28 mouse cellular contexts compared by ENCODE assay signal in genomic region chr15:74209476-74209875, GRCm38 (mm10).
DNase-seq lines count a peak whose midpoint lies in the region; ATAC-seq and TF ChIP-seq lines count a peak whose summit lies in the region.
"Had no signal": no experiment of that assay in that cellular context is flagged by ENCODE, and none has a peak within 500 bp of the region (broad histone marks: within the 10 kb centered on the region; RNA-seq: fewer than 3 reads in every experiment).

No protein-coding gene starts in this region.

- TF ChIP-seq POLR2A in cerebellum, adult 2 months (IDR thresholded peaks at IDR 0.05; ENCODE audit: borderline replicate concordance, insufficient read depth, low read length): no peak
- no peak for TF ChIP-seq POLR2A in thymus, adult 2 months (IDR thresholded peaks at IDR 0.05; ENCODE audit: control insufficient read depth, extremely low read depth, insufficient read depth, low read length, poor library complexity)

- no peaks in the 10 kb centered on the region for H3K36me3 ChIP-seq in hindbrain, embryonic 16.5 days (ENCODE audit: control insufficient read depth, insufficient read depth, low read length)
- no peaks in the 10 kb centered on the region for H3K36me3 ChIP-seq in hindbrain, embryonic 14.5 days (replicated peaks; ENCODE audit: control insufficient read depth, insufficient read depth)
- H3K36me3 ChIP-seq in thymus, adult 2 months (ENCODE audit: control insufficient read depth, insufficient read depth, low read length): no peaks in the 10 kb centered on the region
- H3K36me3 ChIP-seq: heart, embryonic 12.5 days; hindbrain, embryonic 15.5 days; neural tube, embryonic 12.5 days had no signal

- 86% methylated on average over 7 of the region's 7 CpGs for WGBS in hindbrain, embryonic 16.5 days
- WGBS in hindbrain, embryonic 14.5 days: 87% methylated on average over 7 of the region's 7 CpGs
- WGBS in cerebellum, adult 2 months: 14% methylated on average over 7 of the region's 7 CpGs
- WGBS in thymus, adult 2 months: 92% methylated on average over 7 of the region's 7 CpGs

- ATAC-seq in hindbrain, embryonic 16.5 days: 0 out of 2 replicates have a peak, but pooled peaks have one; percentile 32
- no peak for ATAC-seq in hindbrain, embryonic 14.5 days (ENCODE audit: low FRiP score)
- ATAC-seq: forebrain, embryonic 16.5 days; midbrain, embryonic 16.5 days had no signal

- H3K27ac ChIP-seq in hindbrain, embryonic 16.5 days (ENCODE audit: low read depth, low read length): no peak overlapping the region
- H3K27ac ChIP-seq in hindbrain, embryonic 14.5 days: no peak overlapping the region
- no peak overlapping the region for H3K27ac ChIP-seq in cerebellum, adult 2 months (ENCODE audit: insufficient read depth, low read length)
- no peak overlapping the region for H3K27ac ChIP-seq in thymus, adult 2 months (ENCODE audit: control insufficient read depth, insufficient read depth, low read length)
- H3K27ac ChIP-seq: hindbrain, embryonic 15.5 days; liver, embryonic 14.5 days; neural tube, embryonic 12.5 days; stomach, postnatal 0 days had no signal

- H3K4me1 ChIP-seq in hindbrain, embryonic 16.5 days (ENCODE audit: control insufficient read depth, insufficient read depth, low read depth, low read length): no peaks in the 10 kb centered on the region
- H3K4me1 ChIP-seq in hindbrain, embryonic 14.5 days (replicated peaks; ENCODE audit: control insufficient read depth, insufficient read depth, low read length): peaks cover 6% of the 10 kb centered on the region; the same call in 1 of the 2 replicates
- peaks cover 28% of the 10 kb centered on the region for H3K4me1 ChIP-seq in cerebellum, adult 2 months (ENCODE audit: control insufficient read depth, insufficient read depth, low read length)
- no peaks in the 10 kb centered on the region for H3K4me1 ChIP-seq in thymus, adult 2 months (replicated peaks; ENCODE audit: control insufficient read depth, insufficient read depth, low read length)

- 0 out of 2 replicates have a peak, but pooled peaks cover 3% of the 10 kb centered on the region for H3K27me3 ChIP-seq in hindbrain, embryonic 16.5 days (replicated peaks; ENCODE audit: control insufficient read depth, insufficient read depth, low read length)
- no peaks in the 10 kb centered on the region for H3K27me3 ChIP-seq in hindbrain, embryonic 14.5 days (ENCODE audit: control insufficient read depth, insufficient read depth, low read length)
- H3K27me3 ChIP-seq in cerebellum, adult 2 months (ENCODE audit: control insufficient read depth, insufficient read depth, low read length): no peaks in the 10 kb centered on the region; the same call in 1 of the 2 replicates
- H3K27me3 ChIP-seq in thymus, adult 2 months (ENCODE audit: control insufficient read depth, insufficient read depth, low read length): no peaks in the 10 kb centered on the region
- H3K27me3 ChIP-seq: hindbrain, embryonic 15.5 days; neural tube, embryonic 12.5 days had no signal

- no peak for DNase-seq in hindbrain, embryonic 14.5 days (ENCODE audit: low spot score)
- peak; percentile 85 for DNase-seq in cerebellum, adult 11 months
- peak; percentile 87 to 91 for DNase-seq in cerebellum, adult 2 months
- peak; percentile 86 to 92 for DNase-seq in cerebellum, postnatal 14 days
- DNase-seq in ovary, adult 18-20 months (ENCODE audit: low spot score): no peak
- DNase-seq in thymus, adult 2 months: no peak
- no peak for DNase-seq in urinary bladder, postnatal 25 days (ENCODE audit: low spot score)
- DNase-seq: B cell, adult 2 months; gastrocnemius, postnatal 10 days; kidney, adult 18-20 months; kidney, postnatal 4 days; layer of hippocampus, postnatal 36 days; liver; lung, embryonic 14.5 days; lung, postnatal 14 days; right cerebral cortex, postnatal 4 days; thymus, postnatal 4 days had no signal

- H3K4me3 ChIP-seq in hindbrain, embryonic 16.5 days (ENCODE audit: low read length): no peak overlapping the region
- no peak overlapping the region for H3K4me3 ChIP-seq in hindbrain, embryonic 14.5 days (replicated peaks; ENCODE audit: low read length)
- no peak overlapping the region for H3K4me3 ChIP-seq in cerebellum, adult 2 months (replicated peaks; ENCODE audit: insufficient read depth, low read depth, low read length)
- H3K4me3 ChIP-seq in thymus, adult 2 months (ENCODE audit: control insufficient read depth, insufficient read depth, low read length): no peak overlapping the region
- H3K4me3 ChIP-seq: erythroblast, embryonic 14.5 days; heart, embryonic 12.5 days; hindbrain, embryonic 15.5 days; myocyte; neural tube, embryonic 12.5 days had no signal

- TF ChIP-seq CTCF in cerebellum, adult 2 months (IDR thresholded peaks at IDR 0.05; ENCODE audit: borderline replicate concordance, insufficient read depth, low read depth, low read length): no peak
- TF ChIP-seq CTCF in thymus, adult 2 months (IDR thresholded peaks at IDR 0.05; ENCODE audit: borderline replicate concordance, control insufficient read depth, extremely low read depth, insufficient read depth, low read length, poor library complexity): no peak

- H3K9ac ChIP-seq in hindbrain, embryonic 16.5 days (ENCODE audit: low read depth, low read length): no peak overlapping the region
- no peak overlapping the region for H3K9ac ChIP-seq in hindbrain, embryonic 14.5 days
- H3K9ac ChIP-seq: heart, embryonic 12.5 days; hindbrain, embryonic 15.5 days; liver, embryonic 14.5 days; lung, embryonic 14.5 days; neural tube, embryonic 12.5 days had no signal

- H3K9me3 ChIP-seq in hindbrain, embryonic 16.5 days (ENCODE audit: control insufficient read depth, low read length): no peaks in the 10 kb centered on the region
- H3K9me3 ChIP-seq in hindbrain, embryonic 14.5 days (ENCODE audit: control insufficient read depth, low read length): no peaks in the 10 kb centered on the region
- H3K9me3 ChIP-seq: heart, embryonic 12.5 days; hindbrain, embryonic 15.5 days; neural tube, embryonic 12.5 days had no signal

- no peak overlapping the region for H3K4me2 ChIP-seq in hindbrain, embryonic 16.5 days (ENCODE audit: low read length)
- H3K4me2 ChIP-seq in hindbrain, embryonic 14.5 days (replicated peaks): no peak overlapping the region
- H3K4me2 ChIP-seq: heart, embryonic 12.5 days; hindbrain, embryonic 15.5 days; lung, embryonic 14.5 days; midbrain, embryonic 11.5 days; neural tube, embryonic 12.5 days had no signal

Comparison
In these comparisons a context has a peak if more than half of its experiments do, and no peak if none do; other contexts are left out.
1. DNase-seq: peak in cerebellum, adult 11 months (single experiment), cerebellum, adult 2 months (2 of 2) and cerebellum, postnatal 14 days (2 of 2); none in hindbrain, embryonic 14.5 days (single experiment), ovary, adult 18-20 months (single experiment), thymus, adult 2 months (single experiment) and urinary bladder, postnatal 25 days (single experiment).